Mouse (Mus musculus): ENCODE results near the gene Gtf2i.
A peak's percentile ranks its signal among the peaks of the same experiment; 100 is the strongest.

Gene Gtf2i

GRCm38 (mm10) chr5:134237936-134238760, 76.4 kb downstream of the Gtf2i start:
- DNase-seq: no peak

GRCm38 (mm10) chr5:134237508-134237907, 77.1 kb downstream of the Gtf2i start:
- no peak for DNase-seq

GRCm38 (mm10) chr5:134236796-134237195, 77.8 kb downstream of the Gtf2i start:
- no peak for DNase-seq

- no peak for DNase-seq
Observed at GRCm38 (mm10) chr5:134236241-134236640, 78.3 kb downstream of the Gtf2i start.

GRCm38 (mm10) chr5:134235111-134235510, 79.4 kb downstream of the Gtf2i start:
- peak; percentile 52 to 68 for DNase-seq

GRCm38 (mm10) chr5:134234205-134234604, 80.4 kb downstream of the Gtf2i start:
- DNase-seq: no peak

GRCm38 (mm10) chr5:134233244-134233651, 81.3 kb downstream of the Gtf2i start:
- no peak for DNase-seq

GRCm38 (mm10) chr5:134232568-134232967, 82.0 kb downstream of the Gtf2i start:
- DNase-seq: no peak

- DNase-seq: no peak
Observed at GRCm38 (mm10) chr5:134232111-134232510, 82.4 kb downstream of the Gtf2i start.

- no peak for DNase-seq
Observed at GRCm38 (mm10) chr5:134231376-134231775, 83.2 kb downstream of the Gtf2i start.

GRCm38 (mm10) chr5:134229391-134229790, 85.2 kb downstream of the Gtf2i start, which contains the start of gene Ncf1:
Ncf1 (minus strand) TSS chr5:134229625.
- DNase-seq: no peak

- no peak for DNase-seq
Observed at GRCm38 (mm10) chr5:134228249-134228638, 86.3 kb downstream of the Gtf2i start.

- peak in 1 of 2 experiments; percentile 45 for DNase-seq
Observed at GRCm38 (mm10) chr5:134227574-134228248, 86.8 kb downstream of the Gtf2i start.

GRCm38 (mm10) chr5:134226946-134227345, 87.6 kb downstream of the Gtf2i start:
- DNase-seq: no peak

GRCm38 (mm10) chr5:134225110-134225901, 89.3 kb downstream of the Gtf2i start:
- DNase-seq: no peak

- no peak for DNase-seq
Observed at GRCm38 (mm10) chr5:134221708-134222150, 92.8 kb downstream of the Gtf2i start.

- DNase-seq: no peak
Observed at GRCm38 (mm10) chr5:134221278-134221677, 93.3 kb downstream of the Gtf2i start.

GRCm38 (mm10) chr5:134217900-134218299, 96.7 kb downstream of the Gtf2i start:
- no peak for DNase-seq

GRCm38 (mm10) chr5:134214021-134214806, 100.3 kb downstream of the Gtf2i start:
- peak in 1 of 2 experiments; percentile 58 for DNase-seq

GRCm38 (mm10) chr5:134209931-134210554, 104.5 kb downstream of the Gtf2i start:
- DNase-seq: peak; percentile 21 to 22

- no peak for DNase-seq
Observed at GRCm38 (mm10) chr5:134206721-134207120, 107.8 kb downstream of the Gtf2i start.

- DNase-seq: no peak
Observed at GRCm38 (mm10) chr5:134193664-134194063, 120.9 kb downstream of the Gtf2i start.
